ENCODE assay signal across 8 mouse cellular contexts in the genomic region with DNA sequence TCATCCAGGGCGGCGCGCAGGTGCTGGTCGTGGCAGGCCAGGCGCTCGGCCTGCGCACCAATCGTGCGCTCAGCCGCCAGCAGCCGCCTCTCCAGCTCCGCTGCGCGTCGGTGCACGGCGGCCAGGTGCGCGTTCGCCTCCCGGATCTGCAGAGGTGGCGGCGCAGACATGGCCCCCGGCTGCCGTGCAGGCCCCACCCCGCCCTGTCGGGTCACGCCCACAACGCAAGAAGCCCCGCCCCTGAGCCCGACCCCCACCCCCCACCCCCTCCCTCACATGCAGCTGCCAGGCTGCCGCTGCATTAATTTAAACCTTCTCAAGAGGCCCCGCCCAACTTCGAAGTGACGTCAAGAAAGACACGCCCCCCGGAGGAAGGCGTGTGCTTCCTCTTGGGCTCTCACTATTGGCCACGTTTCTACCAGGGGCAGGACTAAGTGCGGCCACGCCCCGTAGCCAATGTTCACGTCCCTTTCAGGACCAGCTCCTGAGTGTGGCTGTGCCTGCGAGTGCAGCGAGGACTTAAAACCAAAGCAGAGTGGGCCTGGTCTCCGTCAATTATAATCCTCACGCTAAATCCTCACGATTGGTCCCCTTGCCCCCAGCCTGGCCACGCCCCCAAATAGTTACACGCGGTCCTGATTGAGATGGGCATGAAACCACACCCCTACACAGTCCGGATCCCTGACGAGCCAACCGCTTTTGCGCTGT. TPM values are rescaled to one million over a fixed set of nuclear protein-coding genes. Genes with fewer than 3 reads are reported as not detected.
A peak's percentile ranks its signal among the peaks of the same experiment; 100 is the strongest.
DNase-seq lines count a peak whose midpoint lies in the region; ATAC-seq and TF ChIP-seq lines count a peak whose summit lies in the region.

No protein-coding gene starts in this region.

- TF ChIP-seq CTCF in Patski (IDR thresholded peaks at IDR 0.05), result no peak

- H3K9ac ChIP-seq in hindbrain, embryonic 13.5 days, result peak overlapping the region; percentile 95

- H3K4me3 ChIP-seq in hindbrain, embryonic 13.5 days, result peak overlapping the region; percentile 79

- no peaks in the 10 kb centered on the region for H3K27me3 ChIP-seq in Patski
- no peaks in the 10 kb centered on the region for H3K27me3 ChIP-seq in hindbrain, embryonic 13.5 days

- peak; percentile 85 for ATAC-seq in Patski
- ATAC-seq in hindbrain, embryonic 13.5 days (ENCODE audit: low FRiP score), result peak; percentile 94

- in situ Hi-C loops in Patski (cut with MboI; ENCODE audit: low pct_unique_long_range_greater_than_20kb), result loop anchor here (5.0 kb wide), 1 partner anchor 40 kb away; a partner anchor contains a TSS

- POLR2A ChIA-PET in Patski (lab: Charles Lee), result interaction anchor here (0.7 to 1.2 kb wide), 2 partner anchors 9 to 11 kb away, joined by 3 to 5 read pairs; no protein-coding TSS in a partner anchor

- CTCF ChIA-PET in Patski (lab: Charles Lee), result interaction anchor here (3.0 kb wide), 1 partner anchor 13 kb away, joined by 8 read pairs; no protein-coding TSS in a partner anchor

- peaks cover 39% of the 10 kb centered on the region for H3K4me1 ChIP-seq in hindbrain, embryonic 13.5 days (replicated peaks)

- peak overlapping the region; percentile 92 for H3K27ac ChIP-seq in hindbrain, embryonic 13.5 days

- under 1% methylated on average over 55 of the region's 55 CpGs for WGBS in hindbrain, embryonic 13.5 days

- peaks cover 26% of the 10 kb centered on the region for H3K36me3 ChIP-seq in hindbrain, embryonic 13.5 days

- DNase-seq in Patski (ENCODE audit: low read depth, low spot score), result peak; percentile 93
- peak; percentile 95 to 97 for DNase-seq in cerebellum, postnatal 14 days
- DNase-seq in frontal cortex, postnatal 14 days (ENCODE audit: low spot score in 2 of 2), result peak; percentile 97 to 99
- DNase-seq in layer of hippocampus, postnatal 25 days (ENCODE audit: extremely low spot score in 1 of 2, low spot score in 1 of 2), result peak; percentile 85 to 86
- peak; percentile 98 for DNase-seq in lung, postnatal 25 days (ENCODE audit: low spot score)
- peak; percentile 99 for DNase-seq in retina, embryonic 14.5 days (ENCODE audit: low spot score)
- DNase-seq in thymus, postnatal 4 days, result peak; percentile 99

- H3K4me2 ChIP-seq in hindbrain, embryonic 13.5 days, result peak overlapping the region; percentile 77

- H3K9me3 ChIP-seq in hindbrain, embryonic 13.5 days, result no peaks in the 10 kb centered on the region

RNA-seq across cellular contexts. Expression of a gene that starts 0.8 kb away (rescaled TPM):
- polyA plus RNA-seq in Patski (2021), result 272 TPM
- 507 and 515 TPM in 2 replicates for polyA plus RNA-seq in hindbrain, embryonic 13.5 days (2015; fragmentation: Nextera tagmentation; extraction: Ambion mirVana)
- 100 to 1,000 TPM; 242 to 258 TPM for total RNA-seq in layer of hippocampus, postnatal 25 days (2021)

RNA-seq across cellular contexts. Expression of a gene that starts 1.0 kb away (rescaled TPM):
- polyA plus RNA-seq in Patski (2021), result 25.6 TPM
- polyA plus RNA-seq in hindbrain, embryonic 13.5 days (2015; fragmentation: Nextera tagmentation; extraction: Ambion mirVana), result 14.9 and 17.8 TPM in 2 replicates
- total RNA-seq in layer of hippocampus, postnatal 25 days (2021), result 10 to 100 TPM; 11.5 to 14.4 TPM

RNA-seq across cellular contexts. Expression of a gene that starts 40.5 kb away (rescaled TPM):
- polyA plus RNA-seq in Patski (2021), result 7.1 TPM
- polyA plus RNA-seq in hindbrain, embryonic 13.5 days (2015; fragmentation: Nextera tagmentation; extraction: Ambion mirVana), result 0.78 and 1.5 TPM in 2 replicates
- total RNA-seq in layer of hippocampus, postnatal 25 days (2021), result 1 to 10 TPM; 2.7 to 3.6 TPM

RNA-seq across cellular contexts. Expression of a gene that starts 43.7 kb away (rescaled TPM):
- 85.8 TPM for polyA plus RNA-seq in Patski (2021)
- 99.1 and 102 TPM in 2 replicates for polyA plus RNA-seq in hindbrain, embryonic 13.5 days (2015; fragmentation: Nextera tagmentation; extraction: Ambion mirVana)
- 10 to 100 TPM; 85.2 to 91.0 TPM for total RNA-seq in layer of hippocampus, postnatal 25 days (2021)

RNA-seq across cellular contexts. Expression of a gene that starts 47.7 kb away (rescaled TPM):
- 50.5 TPM for polyA plus RNA-seq in Patski (2021)
- polyA plus RNA-seq in hindbrain, embryonic 13.5 days (2015; fragmentation: Nextera tagmentation; extraction: Ambion mirVana), result 67.1 and 68.7 TPM in 2 replicates
- total RNA-seq in layer of hippocampus, postnatal 25 days (2021), result 10 to 100 TPM; 61.1 to 73.0 TPM

Comparison
In these comparisons a context has a peak if more than half of its experiments do, and no peak if none do; other contexts are left out.
1. Peak in every context shown above with its lines: DNase-seq, ATAC-seq, H3K4me3 ChIP-seq and H3K27ac ChIP-seq.